Mouse (Mus musculus): ENCODE data around the gene Arsb. TPM values are rescaled to one million over a fixed set of nuclear protein-coding genes. Genes with fewer than 3 reads are reported as not detected.

Arsb gene
- total RNA-seq, 2 experiments from 2014 or later, result 3.4 to 3.5 TPM

GRCm38 (mm10) chr13:93838431-93839136 lies 67.2 kb downstream of the Arsb start:
- intact Hi-C loops (cut with DNase I), result no loop called here
- no peak for DNase-seq

GRCm38 (mm10) chr13:93839137-93839630 lies 67.8 kb downstream of the Arsb start:
- intact Hi-C loops (cut with DNase I), result no loop called here
- DNase-seq, result peak; percentile 14 to 39

- intact Hi-C loops (cut with DNase I), result no loop called here
- DNase-seq, result no peak
Observed at GRCm38 (mm10) chr13:93839721-93840120, 68.3 kb downstream of the Arsb start.

GRCm38 (mm10) chr13:93840146-93840545 lies 68.7 kb downstream of the Arsb start:
- intact Hi-C loops (cut with DNase I), result no loop called here
- peak in 1 of 2 experiments; percentile 23 for DNase-seq

- intact Hi-C loops (cut with DNase I), result no loop called here
- no peak for DNase-seq
Observed at GRCm38 (mm10) chr13:93846831-93847518, 75.5 kb downstream of the Arsb start.

- no peak for DNase-seq
- intact Hi-C loops (cut with DNase I), result no loop called here
Observed at GRCm38 (mm10) chr13:93847614-93848013, 76.2 kb downstream of the Arsb start.

GRCm38 (mm10) chr13:93848615-93849014 lies 77.2 kb downstream of the Arsb start:
- DNase-seq, result no peak
- intact Hi-C loops (cut with DNase I), result no loop called here

GRCm38 (mm10) chr13:93849751-93850355 lies 78.4 kb downstream of the Arsb start:
- intact Hi-C loops (cut with DNase I), result no loop called here
- DNase-seq, result no peak

GRCm38 (mm10) chr13:93850674-93851073 lies 79.2 kb downstream of the Arsb start:
- no peak for DNase-seq
- intact Hi-C loops (cut with DNase I), result no loop called here

GRCm38 (mm10) chr13:93852419-93853138 lies 81.1 kb downstream of the Arsb start:
- intact Hi-C loops (cut with DNase I), result no loop called here
- peak; percentile 34 to 50 for DNase-seq

GRCm38 (mm10) chr13:93853767-93854166 lies 82.3 kb downstream of the Arsb start:
- intact Hi-C loops (cut with DNase I), result no loop called here
- DNase-seq, result no peak

- intact Hi-C loops (cut with DNase I), result no loop called here
- DNase-seq, result no peak
Observed at GRCm38 (mm10) chr13:93854325-93854724, 82.9 kb downstream of the Arsb start.

- intact Hi-C loops (cut with DNase I), result loop anchor here (5.0 kb wide), 1 partner anchor 202 kb away; the partner anchor contains the start of gene Lhfpl2
- DNase-seq, result no peak
Observed at GRCm38 (mm10) chr13:93854966-93855562, 83.6 kb downstream of the Arsb start.

- intact Hi-C loops (cut with DNase I), result loop anchor here (5.0 kb wide), 1 partner anchor 202 kb away; the partner anchor contains the start of gene Lhfpl2
Observed at GRCm38 (mm10) chr13:93855701-93856183, 84.3 kb downstream of the Arsb start.

GRCm38 (mm10) chr13:93861211-93861610 lies 89.8 kb downstream of the Arsb start:
- intact Hi-C loops (cut with DNase I), result no loop called here
- DNase-seq, result no peak

More at GRCm38 (mm10) chr13:93855701-93856183, 84.3 kb downstream of the Arsb start:
- peak; percentile 38 to 48 for DNase-seq

GRCm38 (mm10) chr13:93864066-93864740 lies 92.8 kb downstream of the Arsb start:
- intact Hi-C loops (cut with DNase I), result no loop called here
- no peak for DNase-seq

- intact Hi-C loops (cut with DNase I), result no loop called here
- no peak for DNase-seq
Observed at GRCm38 (mm10) chr13:93866638-93867037, 95.2 kb downstream of the Arsb start.

GRCm38 (mm10) chr13:93871681-93872080 lies 100.3 kb downstream of the Arsb start:
- no peak for DNase-seq
- intact Hi-C loops (cut with DNase I), result no loop called here

- intact Hi-C loops (cut with DNase I), result no loop called here
- no peak for DNase-seq
Observed at GRCm38 (mm10) chr13:93872591-93872990, 101.2 kb downstream of the Arsb start.

Measured in gastrocnemius, postnatal 36 days (tissue).